Mouse (Mus musculus): ENCODE data around the gene Olfr1396.
"Not testable (repeated sequence)": the region's sequence is repeated elsewhere in the genome, so short reads cannot be mapped to it uniquely, and the experiment has no call there.

Olfr1396 gene

GRCm38 (mm10) chr11:49090551-49090950 is 24.1 kb downstream of the Olfr1396 start:
- DNase-seq (ENCODE audit: low read depth, low spot score) = peak; percentile 60

- DNase-seq (ENCODE audit: low read depth, low spot score) = peak; percentile 55
These were observed 24.8 kb downstream of the Olfr1396 start for GRCm38 (mm10) chr11:49089735-49090507.

GRCm38 (mm10) chr11:49088990-49089652 is 25.6 kb downstream of the Olfr1396 start:
- DNase-seq (ENCODE audit: low read depth, low spot score) = peak; percentile 52

- peak; percentile 72 for DNase-seq (ENCODE audit: low read depth, low spot score)
These were observed 26.7 kb downstream of the Olfr1396 start for GRCm38 (mm10) chr11:49087830-49088616.

GRCm38 (mm10) chr11:49086858-49087361 is 27.8 kb downstream of the Olfr1396 start:
- peak; percentile 68 for DNase-seq (ENCODE audit: low read depth, low spot score)

GRCm38 (mm10) chr11:49084875-49085274 is 29.8 kb downstream of the Olfr1396 start:
- peak; percentile 75 for DNase-seq (ENCODE audit: low read depth, low spot score)

GRCm38 (mm10) chr11:49084385-49084784 is 30.3 kb downstream of the Olfr1396 start:
- no peak for DNase-seq (ENCODE audit: low read depth, low spot score)

GRCm38 (mm10) chr11:49083808-49084207 is 30.9 kb downstream of the Olfr1396 start:
- no peak for DNase-seq (ENCODE audit: low read depth, low spot score)

- peak; percentile 68 for DNase-seq (ENCODE audit: low read depth, low spot score)
These were observed 31.5 kb downstream of the Olfr1396 start for GRCm38 (mm10) chr11:49083146-49083545.

GRCm38 (mm10) chr11:49081886-49082285 is 32.8 kb downstream of the Olfr1396 start:
- DNase-seq (ENCODE audit: low read depth, low spot score) = no peak

GRCm38 (mm10) chr11:49081356-49081755 is 33.3 kb downstream of the Olfr1396 start:
- peak; percentile 70 for DNase-seq (ENCODE audit: low read depth, low spot score)

GRCm38 (mm10) chr11:49080636-49081035 is 34.0 kb downstream of the Olfr1396 start:
- no peak for DNase-seq (ENCODE audit: low read depth, low spot score)

- no peak for DNase-seq (ENCODE audit: low read depth, low spot score)
These were observed 36.0 kb downstream of the Olfr1396 start for GRCm38 (mm10) chr11:49078719-49079118.

GRCm38 (mm10) chr11:49077012-49077411 is 37.7 kb downstream of the Olfr1396 start:
- DNase-seq (ENCODE audit: low read depth, low spot score) = no peak

GRCm38 (mm10) chr11:49076001-49076757 is 38.5 kb downstream of the Olfr1396 start, which contains the start of gene Ifi47:
Gene Ifi47 (plus strand): TSS chr11:49076587.
- not testable (repeated sequence) for DNase-seq (ENCODE audit: low read depth, low spot score)

- no peak for DNase-seq (ENCODE audit: low read depth, low spot score)
These were observed 46.3 kb downstream of the Olfr1396 start for GRCm38 (mm10) chr11:49068358-49068757.

GRCm38 (mm10) chr11:49063713-49064469 is 50.8 kb downstream of the Olfr1396 start, which contains the start of gene Tgtp2:
Gene Tgtp2 (minus strand): TSS chr11:49064206.
- peak; percentile 76 for DNase-seq (ENCODE audit: low read depth, low spot score)

- DNase-seq (ENCODE audit: low read depth, low spot score) = peak; percentile 38
These were observed 52.8 kb downstream of the Olfr1396 start for GRCm38 (mm10) chr11:49061865-49062264.

GRCm38 (mm10) chr11:49060061-49060460 is 54.6 kb downstream of the Olfr1396 start:
- DNase-seq (ENCODE audit: low read depth, low spot score) = not testable (repeated sequence)

All from CD4-positive helper T cell, adult 2 months (primary cell).